10 mouse cellular contexts compared by ENCODE assay signal in genomic region chr16:78563093-78563971, GRCm38 (mm10). TPM values are rescaled to one million over a fixed set of nuclear protein-coding genes. Genes with fewer than 3 reads are reported as not detected.
A peak's percentile ranks its signal among the peaks of the same experiment; 100 is the strongest.
DNase-seq lines count a peak whose midpoint lies in the region; ATAC-seq and TF ChIP-seq lines count a peak whose summit lies in the region.
"Had no signal": no experiment of that assay in that cellular context is flagged by ENCODE, and none has a peak within 500 bp of the region (broad histone marks: within the 10 kb centered on the region; RNA-seq: fewer than 3 reads in every experiment).

No protein-coding gene starts in this region.

- DNase-seq in lung, postnatal 10 days = peak; percentile 8
- no peak for DNase-seq in lung, postnatal 14 days
- peak; percentile 76 for DNase-seq in thymus, postnatal 25 days
- DNase-seq in gastrocnemius, adult 18-20 months (ENCODE audit: low spot score) = no peak
- DNase-seq: kidney, adult 9 months had no signal

- peaks cover 17% of the 10 kb centered on the region for H3K4me1 ChIP-seq in bone marrow macrophage, adult 2 months (ENCODE audit: control insufficient read depth, insufficient read depth, low read length)
- H3K4me1 ChIP-seq in liver, embryonic 15.5 days (replicated peaks) = peaks cover 26% of the 10 kb centered on the region
- no peaks in the 10 kb centered on the region for H3K4me1 ChIP-seq in hindbrain, embryonic 16.5 days (ENCODE audit: control insufficient read depth, insufficient read depth, low read depth, low read length)
- no peaks in the 10 kb centered on the region for H3K4me1 ChIP-seq in forebrain, embryonic 15.5 days

- H3K27ac ChIP-seq in bone marrow macrophage, adult 2 months (ENCODE audit: insufficient read depth, low read depth, low read length) = peak overlapping the region; percentile 44; the same call in 1 of the 2 replicates
- no peak overlapping the region for H3K27ac ChIP-seq in liver, embryonic 15.5 days (replicated peaks)
- H3K27ac ChIP-seq in hindbrain, embryonic 16.5 days (ENCODE audit: low read depth, low read length) = no peak overlapping the region
- H3K27ac ChIP-seq in forebrain, embryonic 15.5 days (replicated peaks) = no peak overlapping the region
- H3K27ac ChIP-seq: limb, embryonic 15.5 days had no signal

- H3K4me3 ChIP-seq in bone marrow macrophage, adult 2 months (ENCODE audit: insufficient read depth, low read length) = peak overlapping the region; percentile 20
- no peak overlapping the region for H3K4me3 ChIP-seq in liver, embryonic 15.5 days (replicated peaks)
- H3K4me3 ChIP-seq in hindbrain, embryonic 16.5 days (ENCODE audit: low read length) = no peak overlapping the region
- no peak overlapping the region for H3K4me3 ChIP-seq in forebrain, embryonic 15.5 days
- H3K4me3 ChIP-seq: limb, embryonic 15.5 days had no signal

- no peak for TF ChIP-seq POLR2A in bone marrow macrophage, adult 2 months (IDR thresholded peaks at IDR 0.05; ENCODE audit: borderline replicate concordance, low read depth, low read length)

- H3K36me3 ChIP-seq in liver, embryonic 15.5 days (replicated peaks) = no peaks in the 10 kb centered on the region
- peaks cover 19% of the 10 kb centered on the region for H3K36me3 ChIP-seq in hindbrain, embryonic 16.5 days (ENCODE audit: control insufficient read depth, insufficient read depth, low read length)
- H3K36me3 ChIP-seq in forebrain, embryonic 15.5 days = peaks cover 9% of the 10 kb centered on the region; the same call in 1 of the 2 replicates

- ATAC-seq in liver, embryonic 15.5 days (ENCODE audit: insufficient read depth) = peak; percentile 52; the same call in 1 of the 2 replicates
- ATAC-seq in hindbrain, embryonic 16.5 days = no peak
- ATAC-seq in forebrain, embryonic 15.5 days (replicated peaks) = no peak

- no peak overlapping the region for H3K9ac ChIP-seq in liver, embryonic 15.5 days
- no peak overlapping the region for H3K9ac ChIP-seq in hindbrain, embryonic 16.5 days (ENCODE audit: low read depth, low read length)
- no peak overlapping the region for H3K9ac ChIP-seq in forebrain, embryonic 15.5 days (replicated peaks)
- H3K9ac ChIP-seq: limb, embryonic 15.5 days had no signal

- no peaks in the 10 kb centered on the region for H3K9me3 ChIP-seq in liver, embryonic 15.5 days (replicated peaks)
- peaks cover 2% of the 10 kb centered on the region; the same call in 1 of the 2 replicates for H3K9me3 ChIP-seq in hindbrain, embryonic 16.5 days (ENCODE audit: control insufficient read depth, low read length)
- no peaks in the 10 kb centered on the region for H3K9me3 ChIP-seq in forebrain, embryonic 15.5 days
- H3K9me3 ChIP-seq: limb, embryonic 15.5 days had no signal

- TF ChIP-seq CTCF in bone marrow macrophage, adult 2 months (IDR thresholded peaks at IDR 0.05; ENCODE audit: low read depth, low read length) = no peak

- H3K27me3 ChIP-seq in liver, embryonic 15.5 days = no peaks in the 10 kb centered on the region
- no peaks in the 10 kb centered on the region for H3K27me3 ChIP-seq in hindbrain, embryonic 16.5 days (replicated peaks; ENCODE audit: control insufficient read depth, insufficient read depth, low read length)
- no peaks in the 10 kb centered on the region for H3K27me3 ChIP-seq in forebrain, embryonic 15.5 days
- H3K27me3 ChIP-seq: limb, embryonic 15.5 days had no signal

- H3K4me2 ChIP-seq in liver, embryonic 15.5 days = peak overlapping the region; percentile 43
- no peak overlapping the region for H3K4me2 ChIP-seq in hindbrain, embryonic 16.5 days (ENCODE audit: low read length)
- no peak overlapping the region for H3K4me2 ChIP-seq in forebrain, embryonic 15.5 days (replicated peaks)
- H3K4me2 ChIP-seq: limb, embryonic 15.5 days had no signal

- WGBS in liver, embryonic 15.5 days (ENCODE audit: insufficient replicate concordance) = 24% methylated on average over 15 of the region's 15 CpGs
- 92% methylated on average over 15 of the region's 15 CpGs for WGBS in hindbrain, embryonic 16.5 days
- WGBS in forebrain, embryonic 15.5 days = 85% methylated on average over 15 of the region's 15 CpGs

RNA-seq across cellular contexts. Expression of gene D16Ertd472e, which starts 13.2 kb away (rescaled TPM):
- 0.77 and 1.7 TPM in 2 replicates for polyA plus RNA-seq in bone marrow macrophage, adult 2 months (2012; ENCODE audit: insufficient read depth, insufficient read length, missing spikeins)
- polyA plus RNA-seq in liver, embryonic 15.5 days (2015; fragmentation: Nextera tagmentation; extraction: Ambion mirVana) = 3.5 and 4.0 TPM in 2 replicates
- 5.5 and 7.0 TPM in 2 replicates for polyA plus RNA-seq in hindbrain, embryonic 16.5 days (2015; fragmentation: Nextera tagmentation; extraction: Ambion mirVana)
- 1 to 10 TPM; 2.3 to 2.6 TPM for total RNA-seq in gastrocnemius, adult 18-20 months (2021)
- polyA plus RNA-seq in forebrain, embryonic 15.5 days (2015; fragmentation: Nextera tagmentation; extraction: Ambion mirVana) = 11.3 and 12.8 TPM in 2 replicates

Comparison
In these comparisons a context has a peak if more than half of its experiments do, and no peak if none do; other contexts are left out.
1. DNase-seq: peak in lung, postnatal 10 days (single experiment) and thymus, postnatal 25 days (single experiment); none in lung, postnatal 14 days (single experiment) and gastrocnemius, adult 18-20 months (single experiment).